Mouse (Mus musculus): ENCODE results near the gene Timp2.

GRCm38 (mm10) chr11:118366108-118366507 is 10.6 kb upstream of the Timp2 start:
- TF ChIP-seq POLR2A (IDR thresholded peaks at IDR 0.05; ENCODE audit: extremely low read depth, insufficient read depth, low read length), result no peak
- no peak for TF ChIP-seq CTCF (IDR thresholded peaks at IDR 0.05; ENCODE audit: extremely low read depth, insufficient read depth, low read length)
